Mouse (Mus musculus) embryonic facial prominence, embryonic 11.5 days (tissue): ENCODE measurements at regions not wholly inside any gene's neighbourhood (a gene's known extent, or its start where the extent isn't known, plus 50 kb on each side); places are given as distances from the start of the nearest gene placed in this dataset.

ENCODE experiments used
- ATAC-seq: fragments of 200-750 bp; cut with Nextera tagmentation; replicated peaks from 2 replicates; pipeline ENCODE4 v1.8.0; 2017; ENCODE audit warnings: low read depth; ENCODE audit not compliant: insufficient number of reproducible peaks, low FRiP score, low TSS enrichment
- DNase-seq: peaks from one replicate; pipeline ENCODE4 v3.0.0-alpha.2; 2015; ENCODE audit warnings: low spot score
- H3K27ac ChIP-seq: fragments of 300-500 bp; sonication (generic); replicated peaks from 2 replicates; pipeline ENCODE4 v1.5.1; 2014; ENCODE audit warnings: mild to moderate bottlenecking, low read depth, low read length, control low read depth
- H3K27me3 ChIP-seq: fragments of 300-500 bp; sonication (generic); 2 replicates; pipeline ENCODE4 v1.6.1; 2014; ENCODE audit warnings: mild to moderate bottlenecking, low read length, moderate library complexity, mixed read lengths; ENCODE audit not compliant: control insufficient read depth, insufficient read depth
- H3K36me3 ChIP-seq: fragments of 300-500 bp; sonication (generic); replicated peaks from 2 replicates; pipeline ENCODE4 v1.6.1; 2014; ENCODE audit warnings: low read depth, mild to moderate bottlenecking, low read length, moderate library complexity, mixed read lengths; ENCODE audit not compliant: control insufficient read depth, insufficient read depth
- H3K4me1 ChIP-seq: fragments of 300-500 bp; sonication (generic); 2 replicates; pipeline ENCODE4 v1.6.1; 2014; ENCODE audit warnings: low read length, mixed read lengths; ENCODE audit not compliant: control insufficient read depth, insufficient read depth
- H3K4me2 ChIP-seq: fragments of 300-500 bp; sonication (generic); 2 replicates; pipeline ENCODE4 v1.6.1; 2014; ENCODE audit warnings: low read depth, mild to moderate bottlenecking, control low read depth, low read length, moderate library complexity
- H3K4me3 ChIP-seq: fragments of 300-500 bp; sonication (generic); 2 replicates; pipeline ENCODE4 v1.5.1; 2014; ENCODE audit warnings: low read depth, low read length, control low read depth
- H3K9ac ChIP-seq: fragments of 300-500 bp; sonication (generic); replicated peaks from 2 replicates; pipeline ENCODE4 v1.6.1; 2014; ENCODE audit warnings: mild to moderate bottlenecking, control low read depth, low read length
- H3K9me3 ChIP-seq: fragments of 300-500 bp; sonication (generic); replicated peaks from 2 replicates; pipeline ENCODE4 v1.6.1; 2016; ENCODE audit warnings: mild to moderate bottlenecking, low read length, inconsistent platforms, mixed read lengths; ENCODE audit not compliant: control insufficient read depth
- WGBS: fragments of 180-500 bp; shearing (Covaris S2); extraction: QIAGEN DNeasy Blood & Tissue Kit; methylation state at CpG from one replicate; pipeline ENCODE4 v1.1.7; 2014; 5-methylcytosine and 5-hydroxymethylcytosine counted together

GRCm38 (mm10) chr3:104343096-104343495, 122.9 kb upstream of the Magi3 start:
- no peaks in the 10 kb centered on the region; the same call in 1 of the 2 replicates for H3K4me1 ChIP-seq
- no peaks in the 10 kb centered on the region for H3K27me3 ChIP-seq
- no peaks in the 10 kb centered on the region for H3K9me3 ChIP-seq
- ATAC-seq (no peak), DNase-seq (no peak)
- no peak overlapping the region for H3K27ac ChIP-seq
- H3K4me2 ChIP-seq = no peak overlapping the region
- H3K9ac ChIP-seq = no peak overlapping the region
- no peaks in the 10 kb centered on the region for H3K36me3 ChIP-seq
- WGBS = 82% methylated on average over 2 of the region's 2 CpGs
- no peak overlapping the region for H3K4me3 ChIP-seq

DNA sequence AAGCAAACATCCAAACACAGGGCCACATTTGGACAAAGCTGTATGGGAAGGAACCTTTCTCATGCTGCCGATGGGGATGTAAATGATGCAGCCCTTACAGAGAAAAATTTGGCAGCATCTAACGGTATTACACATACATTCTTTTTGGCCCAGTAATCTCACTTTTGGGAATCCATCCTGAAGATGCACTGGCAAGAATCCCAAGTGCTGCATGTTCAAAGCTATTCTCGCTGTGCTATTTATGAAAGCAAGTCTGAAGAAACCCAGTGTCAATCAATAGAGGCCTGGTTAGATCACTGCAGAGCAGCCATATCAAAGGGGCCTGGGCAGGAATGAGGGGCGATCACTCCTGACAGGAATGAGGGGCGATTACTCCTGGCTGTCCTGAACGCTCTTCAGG, 122.0 kb upstream of the Magi3 start:
- DNase-seq = no peak
- H3K27me3 ChIP-seq = no peaks in the 10 kb centered on the region
- 86% methylated on average over 6 of the region's 6 CpGs for WGBS
- H3K4me3 ChIP-seq = no peak overlapping the region
- no peak overlapping the region for H3K4me2 ChIP-seq
- no peaks in the 10 kb centered on the region; the same call in 1 of the 2 replicates for H3K4me1 ChIP-seq
- ATAC-seq = no peak
- H3K9ac ChIP-seq = no peak overlapping the region
- H3K27ac ChIP-seq = no peak overlapping the region
- no peaks in the 10 kb centered on the region for H3K36me3 ChIP-seq
- no peaks in the 10 kb centered on the region for H3K9me3 ChIP-seq

- Histone ChIP-seq H3K4me3 (no peak overlapping the region), H3K9ac (no peak overlapping the region), H3K9me3 (no peaks in the 10 kb centered on the region), H3K4me1 (no peaks in the 10 kb centered on the region; the same call in 1 of the 2 replicates), H3K27me3 (no peaks in the 10 kb centered on the region), H3K4me2 (no peak overlapping the region), H3K27ac (no peak overlapping the region), H3K36me3 (no peaks in the 10 kb centered on the region)
- WGBS = 76% methylated on average over 2 of the region's 2 CpGs
- DNase-seq (no peak), ATAC-seq (no peak)
Observed at GRCm38 (mm10) chr3:104340331-104340730, 120.2 kb upstream of the Magi3 start.

- Histone ChIP-seq H3K9ac (no peak overlapping the region), H3K36me3 (no peaks in the 10 kb centered on the region), H3K4me1 (no peaks in the 10 kb centered on the region), H3K27me3 (no peaks in the 10 kb centered on the region), H3K4me2 (no peak overlapping the region), H3K9me3 (no peaks in the 10 kb centered on the region), H3K27ac (no peak overlapping the region), H3K4me3 (no peak overlapping the region)
- WGBS = 67% methylated on average over 5 of the region's 5 CpGs
- ATAC-seq (no peak), DNase-seq (no peak)
Observed at GRCm38 (mm10) chr3:104336867-104337266, 116.7 kb upstream of the Magi3 start.

- ATAC-seq (0 out of 2 replicates have a peak, but pooled peaks have one; percentile 46), DNase-seq (peak; percentile 36)
- Histone ChIP-seq H3K4me2 (no peak overlapping the region), H3K4me3 (no peak overlapping the region), H3K9me3 (no peaks in the 10 kb centered on the region), H3K27me3 (no peaks in the 10 kb centered on the region), H3K27ac (no peak overlapping the region), H3K9ac (no peak overlapping the region), H3K4me1 (no peaks in the 10 kb centered on the region), H3K36me3 (no peaks in the 10 kb centered on the region)
- 47% methylated on average over 4 of the region's 4 CpGs for WGBS
Observed at GRCm38 (mm10) chr3:104336308-104336707, 116.1 kb upstream of the Magi3 start.

GRCm38 (mm10) chr3:104334760-104335159, 114.6 kb upstream of the Magi3 start:
- Histone ChIP-seq H3K4me2 (no peak overlapping the region), H3K27ac (no peak overlapping the region), H3K9ac (no peak overlapping the region), H3K36me3 (no peaks in the 10 kb centered on the region), H3K4me3 (no peak overlapping the region), H3K4me1 (no peaks in the 10 kb centered on the region), H3K9me3 (no peaks in the 10 kb centered on the region), H3K27me3 (no peaks in the 10 kb centered on the region)
- ATAC-seq = no peak
- WGBS = 87% methylated on average over 7 of the region's 7 CpGs
- DNase-seq = no peak

DNA sequence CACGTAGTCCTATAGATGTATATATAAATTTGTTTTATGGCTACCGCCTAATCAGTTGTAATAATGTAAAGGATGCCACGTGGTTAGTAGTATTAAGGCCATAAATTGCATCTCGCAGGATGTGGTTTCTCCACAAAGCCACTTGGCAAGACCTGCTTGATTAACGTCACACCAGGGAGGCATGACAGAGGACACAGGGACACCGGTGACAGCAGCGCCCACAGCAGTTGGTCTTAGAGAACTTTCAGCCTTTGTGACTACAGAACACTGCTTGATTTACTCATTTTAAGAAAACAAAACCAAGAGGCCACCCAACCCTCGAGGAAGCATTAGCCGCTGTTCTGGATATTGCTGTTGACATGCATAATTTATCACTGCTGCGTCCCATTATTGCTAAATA, 113.2 kb upstream of the Magi3 start:
- H3K4me1 ChIP-seq = no peaks in the 10 kb centered on the region
- H3K4me2 ChIP-seq = no peak overlapping the region
- ATAC-seq (no peak), DNase-seq (no peak)
- no peaks in the 10 kb centered on the region for H3K9me3 ChIP-seq
- no peak overlapping the region for H3K9ac ChIP-seq
- no peaks in the 10 kb centered on the region for H3K27me3 ChIP-seq
- WGBS = 81% methylated on average over 10 of the region's 10 CpGs
- no peak overlapping the region for H3K4me3 ChIP-seq
- H3K27ac ChIP-seq = no peak overlapping the region
- no peaks in the 10 kb centered on the region for H3K36me3 ChIP-seq

GRCm38 (mm10) chr3:104330646-104331045, 110.5 kb upstream of the Magi3 start:
- Histone ChIP-seq H3K9ac (no peak overlapping the region), H3K36me3 (no peaks in the 10 kb centered on the region), H3K4me2 (no peak overlapping the region), H3K4me3 (no peak overlapping the region), H3K27ac (no peak overlapping the region), H3K9me3 (no peaks in the 10 kb centered on the region), H3K4me1 (no peaks in the 10 kb centered on the region), H3K27me3 (no peaks in the 10 kb centered on the region)
- no peak for ATAC-seq
- 82% methylated on average over 6 of the region's 6 CpGs for WGBS
- no peak for DNase-seq
